Mouse (Mus musculus): ENCODE measurements around the gene Synj1.

DNA sequence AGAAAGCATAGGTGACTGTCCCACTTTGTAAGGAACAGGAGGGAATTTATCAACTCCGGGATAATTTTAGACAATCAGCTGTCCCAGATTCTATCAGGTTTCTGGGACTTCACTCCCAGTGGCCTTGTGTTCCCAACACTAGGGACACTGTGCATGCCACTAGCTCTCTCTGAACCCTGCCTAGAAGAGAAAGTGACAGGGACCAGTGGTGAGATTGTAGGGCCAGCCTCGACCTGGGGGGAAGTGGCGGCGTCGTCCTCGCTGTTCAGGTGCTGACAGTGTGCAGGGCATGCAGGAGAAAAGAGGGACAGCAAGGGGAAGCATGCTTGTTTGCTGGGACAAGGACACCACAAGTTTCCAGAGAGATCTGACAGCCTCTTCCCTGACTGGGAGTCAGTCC is 46.6 kb upstream of the Synj1 start:
- TF ChIP-seq POLR2A (IDR thresholded peaks at IDR 0.05; ENCODE audit: extremely low read depth, insufficient read depth, low read length) (no peak), CTCF (IDR thresholded peaks at IDR 0.05; ENCODE audit: extremely low read depth, insufficient read depth, low read length) (no peak)
